Mouse (Mus musculus): ENCODE results near the gene Tmem269. TPM values are rescaled to one million over a fixed set of nuclear protein-coding genes. Genes with fewer than 3 reads are reported as not detected.

Tmem269 gene
- not detected for polyA plus RNA-seq (2012; fragmentation: generic; extraction: Trizol)
- long read RNA-seq, experiment 1, result 0 reads
- long read RNA-seq, experiment 2, result 0 reads

GRCm38 (mm10) chr4:119218169-119218568 lies at the start of gene Tmem269:
Gene Tmem269 (minus strand): TSS chr4:119218217.
- Histone ChIP-seq H3K36me3 (ENCODE audit: control insufficient read depth, insufficient read depth) (no peaks in the 10 kb centered on the region), H3K4me3 (ENCODE audit: insufficient read depth, poor library complexity, severe bottlenecking) (no peak within 1 kb of the TSS), H3K27me3 (ENCODE audit: control insufficient read depth, insufficient read depth, insufficient read length) (peaks cover 9% of the 10 kb centered on the region), H3K79me2 (ENCODE audit: control insufficient read depth, insufficient read depth) (no peaks in the 10 kb centered on the region), H3K79me3 (ENCODE audit: low read depth) (no peaks in the 10 kb centered on the region), H3ac (ENCODE audit: control insufficient read depth, insufficient read length, low read depth) (no peak within 1 kb of the TSS)
- TF ChIP-seq USF1 (IDR thresholded peaks at IDR 0.05; ENCODE audit: low read depth) (no peak), MAX (IDR thresholded peaks at IDR 0.05) (no peak), MYOD1 (IDR thresholded peaks at IDR 0.05; ENCODE audit: control insufficient read depth, insufficient read length, low read depth) (no peak), CEBPB (IDR thresholded peaks at IDR 0.05; ENCODE audit: low read depth) (no peak), FOSL1 (IDR thresholded peaks at IDR 0.05; ENCODE audit: insufficient read depth, low read length, poor library complexity, severe bottlenecking) (no peak), MYOG (IDR thresholded peaks at IDR 0.05; ENCODE audit: control insufficient read depth, extremely low read depth, insufficient read length) (no peak), CTCF (IDR thresholded peaks at IDR 0.05; ENCODE audit: control insufficient read depth, insufficient read depth, insufficient read length) (no peak)

GRCm38 (mm10) chr4:119266606-119267005 lies 48.6 kb upstream of the Tmem269 start:
- no peaks in the 10 kb centered on the region for H3K79me3 ChIP-seq (ENCODE audit: low read depth)
- TF ChIP-seq USF1 (IDR thresholded peaks at IDR 0.05; ENCODE audit: low read depth) (no peak), MYOG (IDR thresholded peaks at IDR 0.05; ENCODE audit: control insufficient read depth, extremely low read depth, insufficient read length) (no peak), MYOD1 (IDR thresholded peaks at IDR 0.05; ENCODE audit: control insufficient read depth, insufficient read length, low read depth) (no peak), MAX (IDR thresholded peaks at IDR 0.05) (no peak), CTCF (IDR thresholded peaks at IDR 0.05; ENCODE audit: control insufficient read depth, insufficient read depth, insufficient read length) (no peak), FOSL1 (IDR thresholded peaks at IDR 0.05; ENCODE audit: insufficient read depth, low read length, poor library complexity, severe bottlenecking) (no peak), CEBPB (IDR thresholded peaks at IDR 0.05; ENCODE audit: low read depth) (no peak)
- peaks cover 15% of the 10 kb centered on the region for H3K36me3 ChIP-seq (ENCODE audit: control insufficient read depth, insufficient read depth)

GRCm38 (mm10) chr4:119263459-119263858 lies 45.4 kb upstream of the Tmem269 start:
- H3K27me3 ChIP-seq (ENCODE audit: control insufficient read depth, insufficient read depth, insufficient read length), result no peaks in the 10 kb centered on the region
- H3ac ChIP-seq (ENCODE audit: control insufficient read depth, insufficient read length, low read depth), result no peak overlapping the region
- H3K79me3 ChIP-seq (ENCODE audit: low read depth), result no peaks in the 10 kb centered on the region
- H3K79me2 ChIP-seq (ENCODE audit: control insufficient read depth, insufficient read depth), result no peaks in the 10 kb centered on the region
- TF ChIP-seq MAX (IDR thresholded peaks at IDR 0.05) (no peak), MYOD1 (IDR thresholded peaks at IDR 0.05; ENCODE audit: control insufficient read depth, insufficient read length, low read depth) (no peak), FOSL1 (IDR thresholded peaks at IDR 0.05; ENCODE audit: insufficient read depth, low read length, poor library complexity, severe bottlenecking) (no peak), CEBPB (IDR thresholded peaks at IDR 0.05; ENCODE audit: low read depth) (no peak), USF1 (IDR thresholded peaks at IDR 0.05; ENCODE audit: low read depth) (no peak), MYOG (IDR thresholded peaks at IDR 0.05; ENCODE audit: control insufficient read depth, extremely low read depth, insufficient read length) (no peak), CTCF (IDR thresholded peaks at IDR 0.05; ENCODE audit: control insufficient read depth, insufficient read depth, insufficient read length) (no peak)
- H3K4me3 ChIP-seq (ENCODE audit: insufficient read depth, poor library complexity, severe bottlenecking), result no peak overlapping the region
- no peaks in the 10 kb centered on the region for H3K36me3 ChIP-seq (ENCODE audit: control insufficient read depth, insufficient read depth)

More at GRCm38 (mm10) chr4:119266606-119267005, 48.6 kb upstream of the Tmem269 start:
- no peak overlapping the region for H3ac ChIP-seq (ENCODE audit: control insufficient read depth, insufficient read length, low read depth)
- H3K4me3 ChIP-seq (ENCODE audit: insufficient read depth, poor library complexity, severe bottlenecking), result no peak overlapping the region
- H3K27me3 ChIP-seq (ENCODE audit: control insufficient read depth, insufficient read depth, insufficient read length), result no peaks in the 10 kb centered on the region
- H3K79me2 ChIP-seq (ENCODE audit: control insufficient read depth, insufficient read depth), result no peaks in the 10 kb centered on the region

- Histone ChIP-seq H3ac (ENCODE audit: control insufficient read depth, insufficient read length, low read depth) (no peak overlapping the region), H3K4me3 (ENCODE audit: insufficient read depth, poor library complexity, severe bottlenecking) (no peak overlapping the region), H3K79me3 (ENCODE audit: low read depth) (no peaks in the 10 kb centered on the region), H3K36me3 (ENCODE audit: control insufficient read depth, insufficient read depth) (no peaks in the 10 kb centered on the region), H3K79me2 (ENCODE audit: control insufficient read depth, insufficient read depth) (no peaks in the 10 kb centered on the region), H3K27me3 (ENCODE audit: control insufficient read depth, insufficient read depth, insufficient read length) (no peaks in the 10 kb centered on the region)
- TF ChIP-seq CTCF (IDR thresholded peaks at IDR 0.05; ENCODE audit: control insufficient read depth, insufficient read depth, insufficient read length) (no peak), MAX (IDR thresholded peaks at IDR 0.05) (no peak), CEBPB (IDR thresholded peaks at IDR 0.05; ENCODE audit: low read depth) (no peak), MYOD1 (IDR thresholded peaks at IDR 0.05; ENCODE audit: control insufficient read depth, insufficient read length, low read depth) (no peak), USF1 (IDR thresholded peaks at IDR 0.05; ENCODE audit: low read depth) (no peak), FOSL1 (IDR thresholded peaks at IDR 0.05; ENCODE audit: insufficient read depth, low read length, poor library complexity, severe bottlenecking) (no peak), MYOG (IDR thresholded peaks at IDR 0.05; ENCODE audit: control insufficient read depth, extremely low read depth, insufficient read length) (no peak)
Observed at GRCm38 (mm10) chr4:119262483-119262882, 44.5 kb upstream of the Tmem269 start.

- no peak for TF ChIP-seq CTCF (IDR thresholded peaks at IDR 0.05; ENCODE audit: control insufficient read depth, insufficient read depth, insufficient read length)
- Histone ChIP-seq H3K27me3 (ENCODE audit: control insufficient read depth, insufficient read depth, insufficient read length) (no peaks in the 10 kb centered on the region), H3K79me3 (ENCODE audit: low read depth) (no peaks in the 10 kb centered on the region), H3ac (ENCODE audit: control insufficient read depth, insufficient read length, low read depth) (no peak overlapping the region), H3K4me3 (ENCODE audit: insufficient read depth, poor library complexity, severe bottlenecking) (no peak overlapping the region), H3K36me3 (ENCODE audit: control insufficient read depth, insufficient read depth) (no peaks in the 10 kb centered on the region), H3K79me2 (ENCODE audit: control insufficient read depth, insufficient read depth) (no peaks in the 10 kb centered on the region)
Observed at GRCm38 (mm10) chr4:119261087-119261713, 43.2 kb upstream of the Tmem269 start.
